Comparison of ENCODE assay signal across 28 mouse cellular contexts in genomic region chr2:179197471-179197870, GRCm38 (mm10).
"Had no signal": no experiment of that assay in that cellular context is flagged by ENCODE, and none has a peak within 500 bp of the region (broad histone marks: within the 10 kb centered on the region; RNA-seq: fewer than 3 reads in every experiment).

No protein-coding gene starts in this region.

- H3K27ac ChIP-seq: heart, embryonic 13.5 days; heart, embryonic 15.5 days; hindbrain, embryonic 10.5 days; hindbrain, embryonic 12.5 days; hindbrain, embryonic 13.5 days; hindbrain, embryonic 14.5 days; hindbrain, embryonic 15.5 days; hindbrain, postnatal 0 days; intestine, embryonic 15.5 days; kidney, embryonic 15.5 days; kidney, postnatal 0 days; layer of hippocampus, adult 2 months; left cerebral cortex, adult 2 months had no signal

- H3K4me3 ChIP-seq: heart, embryonic 12.5 days; heart, embryonic 13.5 days; heart, embryonic 15.5 days; hindbrain, embryonic 10.5 days; hindbrain, embryonic 12.5 days; hindbrain, embryonic 13.5 days; hindbrain, embryonic 15.5 days; intestine, embryonic 15.5 days; kidney, embryonic 15.5 days; layer of hippocampus, adult 2 months; left cerebral cortex, adult 2 months had no signal

- H3K9me3 ChIP-seq: heart, embryonic 12.5 days; heart, embryonic 13.5 days; heart, embryonic 15.5 days; hindbrain, embryonic 10.5 days; hindbrain, embryonic 12.5 days; hindbrain, embryonic 13.5 days; hindbrain, embryonic 15.5 days; intestine, embryonic 15.5 days; kidney, embryonic 15.5 days had no signal

- H3K4me1 ChIP-seq: heart, embryonic 12.5 days; heart, embryonic 13.5 days; heart, embryonic 15.5 days; intestine, embryonic 15.5 days; kidney, embryonic 15.5 days had no signal

- H3K27me3 ChIP-seq: heart, embryonic 12.5 days; heart, embryonic 15.5 days; hindbrain, embryonic 12.5 days; hindbrain, embryonic 15.5 days; intestine, embryonic 15.5 days; kidney, embryonic 15.5 days had no signal

- DNase-seq: heart, postnatal 10 days; heart, postnatal 14 days; heart, postnatal 36 days; kidney, adult 11 months; kidney, adult 18-20 months; kidney, adult 2 months; kidney, adult 8-10 months; kidney, adult 9 months; kidney, postnatal 10 days; kidney, postnatal 14 days; kidney, postnatal 36 days; kidney, postnatal 4 days; layer of hippocampus, adult 9-11 months; layer of hippocampus, postnatal 36 days had no signal

- H3K36me3 ChIP-seq: heart, embryonic 12.5 days; heart, embryonic 13.5 days; heart, embryonic 15.5 days; hindbrain, embryonic 10.5 days; hindbrain, embryonic 12.5 days; hindbrain, embryonic 13.5 days; hindbrain, embryonic 15.5 days; intestine, embryonic 15.5 days; kidney, embryonic 15.5 days had no signal
